Mouse (Mus musculus): ENCODE measurements around the gene Dhrs1. TPM values are rescaled to one million over a fixed set of nuclear protein-coding genes. Genes with fewer than 3 reads are reported as not detected.

Gene Dhrs1
- total RNA-seq, 2 experiments from 2014 or later, result 40.1 to 41.3 TPM

- no peak for DNase-seq (ENCODE audit: low spot score in 2 of 2)
Observed at GRCm38 (mm10) chr14:55765696-55766095, 20.2 kb upstream of the Dhrs1 start, which contains the start of gene Ltb4r1. Gene Ltb4r1 (plus strand): TSS chr14:55765962.

- DNase-seq (ENCODE audit: low spot score in 2 of 2), result no peak
Observed at GRCm38 (mm10) chr14:55763166-55763565, 17.7 kb upstream of the Dhrs1 start.

- peak; percentile 50 to 64 for DNase-seq (ENCODE audit: low spot score in 2 of 2)
Observed at GRCm38 (mm10) chr14:55762001-55762821, 16.7 kb upstream of the Dhrs1 start.

- no peak for DNase-seq (ENCODE audit: low spot score in 2 of 2)
Observed at GRCm38 (mm10) chr14:55761163-55761562, 15.7 kb upstream of the Dhrs1 start, which contains the start of gene Ltb4r2. Gene Ltb4r2 (plus strand): TSS chr14:55761428.

- peak; percentile 49 to 76 for DNase-seq (ENCODE audit: low spot score in 2 of 2)
Observed at GRCm38 (mm10) chr14:55760156-55760555, 14.7 kb upstream of the Dhrs1 start.

- DNase-seq (ENCODE audit: low spot score in 2 of 2), result no peak
Observed at GRCm38 (mm10) chr14:55758363-55758784, 12.9 kb upstream of the Dhrs1 start, which contains the start of gene Cideb. Gene Cideb (minus strand): TSS chr14:55758458.

GRCm38 (mm10) chr14:55757566-55757965, 12.1 kb upstream of the Dhrs1 start:
- DNase-seq (ENCODE audit: low spot score in 2 of 2), result no peak

- no peak for DNase-seq (ENCODE audit: low spot score in 2 of 2)
Observed at GRCm38 (mm10) chr14:55747051-55747847, 1.8 kb upstream of the Dhrs1 start.

GRCm38 (mm10) chr14:55745861-55746237, 359 bp upstream of the Dhrs1 start:
- no peak for DNase-seq (ENCODE audit: low spot score in 2 of 2)

- peak; percentile 83 to 87 for DNase-seq (ENCODE audit: low spot score in 2 of 2)
Observed at GRCm38 (mm10) chr14:55743711-55744110, 1.8 kb downstream of the Dhrs1 start.

- no peak for DNase-seq (ENCODE audit: low spot score in 2 of 2)
Observed at GRCm38 (mm10) chr14:55737086-55737687, 8.3 kb downstream of the Dhrs1 start.

GRCm38 (mm10) chr14:55735758-55736157, 9.7 kb downstream of the Dhrs1 start:
- DNase-seq (ENCODE audit: low spot score in 2 of 2), result no peak

GRCm38 (mm10) chr14:55735334-55735733, 10.2 kb downstream of the Dhrs1 start:
- no peak for DNase-seq (ENCODE audit: low spot score in 2 of 2)

GRCm38 (mm10) chr14:55734869-55735268, 10.6 kb downstream of the Dhrs1 start:
- no peak for DNase-seq (ENCODE audit: low spot score in 2 of 2)

- DNase-seq (ENCODE audit: low spot score in 2 of 2), result no peak
Observed at GRCm38 (mm10) chr14:55733889-55734288, 11.6 kb downstream of the Dhrs1 start.

GRCm38 (mm10) chr14:55730531-55731032, 14.9 kb downstream of the Dhrs1 start:
- DNase-seq (ENCODE audit: low spot score in 2 of 2), result no peak

GRCm38 (mm10) chr14:55730116-55730515, 15.4 kb downstream of the Dhrs1 start:
- no peak for DNase-seq (ENCODE audit: low spot score in 2 of 2)

GRCm38 (mm10) chr14:55727889-55728685, 17.4 kb downstream of the Dhrs1 start:
- DNase-seq (ENCODE audit: low spot score in 2 of 2), result no peak

- DNase-seq (ENCODE audit: low spot score in 2 of 2), result no peak
Observed at GRCm38 (mm10) chr14:55726261-55726660, 19.2 kb downstream of the Dhrs1 start.

- no peak for DNase-seq (ENCODE audit: low spot score in 2 of 2)
Observed at GRCm38 (mm10) chr14:55724411-55724871, 21.0 kb downstream of the Dhrs1 start.

All from gastrocnemius, postnatal 4 days (tissue).